Mouse (Mus musculus): Measurements from ENCODE around the gene Tmtc4. TPM values are rescaled to one million over a fixed set of nuclear protein-coding genes. Genes with fewer than 3 reads are reported as not detected.

Tmtc4 gene
- total RNA-seq, 2 experiments from 2014 or later: 9.1 to 21.6 TPM

- no peak for DNase-seq
These were observed 8.8 kb downstream of the Tmtc4 start for GRCm38 (mm10) chr14:122974854-122975570.

- DNase-seq: no peak
These were observed 10.7 kb downstream of the Tmtc4 start for GRCm38 (mm10) chr14:122973091-122973490.

- DNase-seq: no peak
These were observed 15.8 kb downstream of the Tmtc4 start for GRCm38 (mm10) chr14:122968049-122968448.

DNA sequence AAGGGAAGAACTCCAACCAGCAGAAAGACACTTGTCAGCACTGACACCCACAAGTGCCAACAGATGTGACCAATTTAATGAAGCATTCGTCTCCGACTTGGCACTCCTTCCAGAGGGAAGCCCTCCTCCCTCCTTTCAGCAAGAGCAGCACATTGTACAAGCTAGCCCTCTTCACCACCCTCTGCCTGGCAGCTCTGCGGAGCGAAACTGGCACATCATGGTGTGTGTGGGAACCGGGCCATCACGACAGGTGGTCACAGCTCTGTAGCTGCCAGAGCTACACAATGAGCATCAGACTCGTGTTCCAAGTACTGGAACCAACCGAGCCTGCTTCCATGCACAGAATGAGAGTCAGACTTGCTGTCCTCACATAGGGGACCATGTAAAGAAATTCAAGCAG, 25.9 kb downstream of the Tmtc4 start:
- DNase-seq: no peak

- DNase-seq: peak; percentile 46 to 65
These were observed 30.5 kb downstream of the Tmtc4 start for GRCm38 (mm10) chr14:122953331-122953730.

DNA sequence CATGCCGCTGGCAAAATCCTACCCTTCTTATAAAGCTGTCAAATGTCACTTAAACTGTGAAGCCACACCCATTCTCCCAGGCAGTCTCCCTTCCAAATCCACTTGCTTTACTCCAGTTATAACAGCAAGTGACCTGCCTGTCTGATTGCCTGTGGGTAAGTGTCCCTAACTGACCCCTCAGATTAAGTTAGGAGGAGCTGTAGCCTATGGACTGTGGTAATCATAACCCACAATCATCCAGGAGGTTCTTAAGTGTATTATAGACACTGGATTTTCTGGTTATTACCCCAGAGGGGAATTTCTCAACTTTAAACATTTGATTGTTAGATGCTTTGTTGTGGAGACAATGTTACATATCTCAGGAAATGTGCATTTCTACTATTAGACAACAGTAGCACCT, 31.3 kb downstream of the Tmtc4 start:
- DNase-seq: no peak

DNA sequence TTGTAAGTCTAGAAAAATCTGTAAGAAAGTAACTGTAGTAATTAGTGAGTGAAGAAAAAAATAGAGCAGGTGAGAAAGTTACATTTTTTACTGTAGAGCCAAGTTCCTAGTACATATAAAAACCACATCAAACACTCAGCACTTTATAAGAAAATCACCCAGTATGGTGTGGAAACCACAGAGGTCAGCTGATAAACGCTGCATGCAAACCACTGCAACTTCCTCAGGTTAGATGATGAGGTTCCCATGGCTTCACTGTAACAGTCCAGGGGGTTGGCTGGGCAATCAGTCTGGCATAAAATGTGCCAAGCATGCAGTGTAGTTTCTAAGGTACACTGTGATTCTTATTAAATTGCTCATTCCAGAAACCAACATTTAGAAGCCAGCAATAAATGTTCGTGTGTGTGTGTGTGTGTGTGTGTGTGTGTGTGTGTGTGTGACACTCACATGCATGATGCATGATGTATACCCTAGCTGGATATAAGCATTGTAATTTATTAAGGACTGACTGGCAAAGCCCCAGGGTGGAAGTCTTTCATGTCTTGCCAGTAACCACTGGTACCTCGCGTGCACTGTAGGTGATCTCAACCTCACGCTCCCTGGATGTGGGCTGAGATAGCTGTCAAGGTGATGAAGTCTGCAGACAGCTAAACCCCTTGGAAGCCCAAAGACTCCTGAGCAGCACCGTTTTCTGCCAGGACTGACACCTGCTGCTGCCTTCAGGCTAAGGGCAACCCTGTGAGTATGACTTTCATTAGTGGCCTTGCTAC, 32.0 kb downstream of the Tmtc4 start:
- DNase-seq: no peak

DNA sequence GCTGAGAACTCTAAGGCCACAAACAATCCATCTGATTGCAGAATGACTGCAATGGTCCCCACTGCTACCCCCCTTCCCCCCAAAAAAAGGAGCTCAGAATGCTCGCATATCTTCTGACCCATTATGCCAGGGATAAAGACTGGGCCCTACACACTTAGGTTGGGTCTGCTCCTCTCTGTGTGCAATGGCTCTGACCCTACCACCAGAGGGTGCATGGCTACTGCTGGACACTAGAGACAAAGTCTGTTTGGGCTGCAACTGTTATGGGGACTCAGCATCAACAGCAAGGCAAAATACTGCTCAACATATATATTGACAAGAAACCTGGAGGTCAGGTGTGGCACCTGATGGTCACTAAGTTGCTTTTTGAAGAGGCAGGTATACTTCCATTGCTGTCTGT, 32.9 kb downstream of the Tmtc4 start:
- DNase-seq: no peak

DNA sequence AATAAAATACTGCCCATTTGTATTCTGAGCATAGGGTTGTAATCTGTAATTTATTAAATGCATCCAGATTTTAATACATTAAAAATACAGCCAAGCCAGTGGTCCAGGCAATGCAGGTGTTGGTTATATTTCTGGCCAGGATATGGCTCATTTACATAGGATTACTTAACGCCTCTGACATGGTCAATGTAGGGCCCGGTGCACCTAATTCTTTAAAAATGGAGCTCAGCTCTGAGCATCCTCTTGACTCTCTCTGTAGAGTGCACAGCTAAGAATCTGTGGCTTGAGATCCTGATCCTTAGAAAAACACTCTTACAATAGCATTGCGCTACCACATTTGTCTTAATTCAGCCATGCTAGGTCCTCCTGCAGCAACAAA, 40.4 kb downstream of the Tmtc4 start:
- DNase-seq: no peak

DNA sequence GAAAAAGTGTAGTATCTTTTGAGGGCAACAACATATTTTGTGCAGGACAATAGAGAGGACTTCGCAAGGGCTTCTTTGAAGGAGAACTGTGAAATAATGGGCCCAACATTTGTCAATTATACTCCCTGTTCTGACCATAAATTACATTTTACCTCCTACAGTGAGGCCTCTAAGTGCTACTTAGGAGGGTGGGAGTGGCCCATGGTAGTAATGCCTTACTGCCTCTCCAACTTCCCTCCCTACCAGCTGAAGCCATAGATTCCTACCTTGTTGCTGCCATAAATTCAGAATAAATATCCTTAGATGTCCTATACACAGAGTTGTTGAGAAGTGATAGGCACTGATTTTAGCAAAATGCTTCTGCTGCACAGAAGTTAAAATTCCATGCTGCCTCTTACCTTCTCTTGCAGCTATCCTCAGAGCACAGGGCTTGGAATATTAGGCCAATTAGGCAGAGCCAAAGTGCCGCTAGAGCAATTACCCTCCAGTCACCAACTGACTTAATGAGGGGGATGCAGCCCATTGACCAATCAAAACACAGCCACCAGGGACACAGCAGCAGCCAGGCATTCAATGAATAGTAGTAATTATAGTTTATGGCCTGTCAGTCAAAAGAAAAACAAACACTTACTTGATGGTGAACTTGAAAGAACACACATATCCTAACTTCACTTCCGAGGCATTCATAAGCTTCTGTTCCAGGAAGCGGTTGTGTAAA, 40.9 kb downstream of the Tmtc4 start:
- no peak for DNase-seq

- DNase-seq: no peak
These were observed 47.4 kb downstream of the Tmtc4 start for GRCm38 (mm10) chr14:122936460-122936859.

DNA sequence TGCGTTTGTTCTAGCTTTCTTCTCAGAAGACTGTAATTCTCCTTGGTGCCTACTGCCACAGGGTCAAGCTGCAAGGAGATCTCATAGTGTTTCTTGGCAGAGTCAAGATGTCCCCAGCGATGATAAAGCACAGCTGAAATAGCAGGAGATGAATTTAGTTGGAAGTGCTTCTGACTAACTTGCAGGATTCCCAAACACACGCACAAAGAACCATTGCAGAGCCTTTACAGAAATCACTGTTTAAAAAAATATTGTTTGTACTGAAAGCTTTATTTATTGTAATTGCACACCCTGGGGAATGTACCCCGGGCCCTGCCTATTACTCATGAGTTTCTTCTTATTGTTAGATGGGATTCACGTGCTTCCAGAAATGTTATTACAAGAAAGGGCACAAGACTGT, 63.8 kb downstream of the Tmtc4 start:
- DNase-seq: no peak

DNA sequence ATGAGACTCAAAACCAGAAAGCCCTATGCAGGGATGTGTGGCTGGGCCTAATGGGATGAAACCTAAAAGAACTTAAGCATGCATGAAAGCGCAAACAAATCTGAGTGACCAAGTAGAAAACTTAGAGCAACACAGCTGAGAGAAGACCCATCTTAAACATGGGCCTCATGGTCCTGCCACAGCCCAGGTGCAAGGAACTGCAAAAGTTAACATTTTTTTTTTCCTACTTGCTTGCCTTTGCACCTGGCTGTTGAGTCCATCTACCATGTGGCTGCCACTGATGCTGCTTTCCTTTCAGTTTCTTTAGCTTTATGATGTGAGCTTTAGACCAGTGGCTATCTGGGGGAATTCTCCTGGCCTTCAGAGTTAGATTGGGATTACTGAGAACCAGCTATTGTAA, 66.2 kb downstream of the Tmtc4 start:
- no peak for DNase-seq

- DNase-seq: no peak
These were observed 70.2 kb downstream of the Tmtc4 start, which contains the start of gene Ggact for GRCm38 (mm10) chr14:122913657-122914056. TSS of gene Ggact (minus strand) at chr14:122913757.

- peak; percentile 78 to 85 for DNase-seq
These were observed 70.9 kb downstream of the Tmtc4 start for GRCm38 (mm10) chr14:122912812-122913498.

DNA sequence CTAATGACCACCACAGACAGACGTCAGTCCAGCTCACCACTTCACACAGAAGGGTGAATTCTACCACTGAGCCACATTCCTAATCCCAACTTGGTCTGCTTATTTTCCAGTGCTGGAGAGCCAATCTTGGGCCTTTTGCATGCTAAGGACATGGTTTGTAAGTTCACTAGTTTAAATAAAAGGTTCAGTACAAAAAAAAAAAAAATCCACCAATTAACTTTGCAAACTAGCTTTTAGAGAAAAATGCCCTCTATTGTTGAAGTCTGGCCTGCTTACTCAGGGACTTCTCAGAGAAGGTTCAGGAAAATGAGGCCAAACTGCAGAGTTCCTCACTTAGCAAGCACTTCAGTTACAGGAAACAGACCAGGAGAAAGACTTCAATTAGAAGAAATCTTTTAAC, 71.7 kb downstream of the Tmtc4 start:
- no peak for DNase-seq

GRCm38 (mm10) chr14:122911265-122911664, 72.6 kb downstream of the Tmtc4 start:
- DNase-seq: no peak

GRCm38 (mm10) chr14:122909368-122910091, 74.3 kb downstream of the Tmtc4 start:
- DNase-seq: no peak

DNA sequence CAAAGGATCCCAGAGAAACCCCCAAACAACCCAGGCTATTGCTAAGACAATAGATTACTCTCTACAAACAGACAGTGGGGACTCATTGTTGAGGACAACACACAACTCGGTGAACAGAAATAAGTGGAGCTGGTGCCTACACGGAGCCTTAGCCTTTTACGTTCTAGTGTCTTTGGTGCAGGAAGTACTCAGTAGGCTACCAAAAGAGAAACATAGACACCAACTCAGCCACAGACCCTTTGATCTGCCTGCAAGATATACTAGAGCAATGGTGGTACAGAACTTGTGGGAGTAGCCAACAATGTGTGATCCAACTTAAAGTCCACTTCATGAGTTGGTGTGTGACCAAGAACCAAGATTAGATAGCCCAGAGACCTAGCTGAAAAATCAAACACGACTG, 75.8 kb downstream of the Tmtc4 start:
- DNase-seq: no peak

DNA sequence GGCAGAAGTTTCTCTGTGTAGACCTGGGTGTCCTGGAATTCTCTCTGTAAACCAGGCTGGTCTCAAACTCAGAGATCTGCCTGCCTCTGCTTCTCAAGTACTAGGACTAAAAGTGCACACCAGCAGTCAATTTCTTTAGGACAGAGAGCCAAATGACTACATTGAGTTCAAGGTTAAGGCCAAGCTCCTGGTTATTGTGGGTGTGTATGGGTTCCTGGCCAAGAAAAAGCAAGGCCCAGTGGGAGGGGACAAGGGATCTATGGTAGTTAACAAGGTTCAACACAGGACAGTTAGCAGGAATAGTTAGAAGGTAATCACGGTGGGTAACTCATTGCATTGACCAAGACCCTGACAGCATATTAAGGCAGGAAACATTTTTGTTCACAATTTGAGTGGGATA, 78.8 kb downstream of the Tmtc4 start:
- DNase-seq: no peak

GRCm38 (mm10) chr14:122903923-122904351, 79.9 kb downstream of the Tmtc4 start:
- peak in 1 of 2 experiments; percentile 19 for DNase-seq

GRCm38 (mm10) chr14:122902884-122903283, 81.0 kb downstream of the Tmtc4 start:
- peak; percentile 77 to 85 for DNase-seq

Data from adrenal gland, postnatal 36 days (tissue).